Mouse (Mus musculus) forebrain, postnatal 0 days (tissue): ENCODE measurements around the gene Hoxc5. TPM values are rescaled to one million over a fixed set of nuclear protein-coding genes. Genes with fewer than 3 reads are reported as not detected.
A peak's percentile ranks its signal among the peaks of the same experiment; 100 is the strongest.

Source experiments
- ATAC-seq: fragments of 200-750 bp; cut with Nextera tagmentation; 2 replicates; pipeline ENCODE4 v1.8.0; 2017; ENCODE audit warnings: mild to moderate bottlenecking, moderate library complexity
- DNase-seq: peaks from one replicate; pipeline ENCODE4 v3.0.0-alpha.2; 2015
- H3K27ac ChIP-seq: fragments of 300-500 bp; sonication (generic); 2 replicates; pipeline ENCODE4 v1.5.1; 2014; ENCODE audit warnings: low read depth, mild to moderate bottlenecking, antibody characterized with exemption, low read length, moderate library complexity, mixed read lengths
- H3K27me3 ChIP-seq: fragments of 300-500 bp; sonication (generic); 2 replicates; pipeline ENCODE4 v1.6.1; 2014; ENCODE audit warnings: mild to moderate bottlenecking, low read length, mixed read lengths; ENCODE audit not compliant: insufficient read depth
- H3K36me3 ChIP-seq: fragments of 300-500 bp; sonication (generic); 2 replicates; pipeline ENCODE4 v1.6.1; 2014; ENCODE audit warnings: mild to moderate bottlenecking, moderate library complexity; ENCODE audit not compliant: insufficient read depth
- H3K4me1 ChIP-seq: fragments of 300-500 bp; sonication (generic); 2 replicates; pipeline ENCODE4 v1.6.1; 2014; ENCODE audit warnings: antibody characterized with exemption; ENCODE audit not compliant: insufficient read depth
- H3K4me2 ChIP-seq: fragments of 300-500 bp; sonication (generic); 2 replicates; pipeline ENCODE4 v1.6.1; 2014; ENCODE audit warnings: low read depth, mild to moderate bottlenecking, moderate library complexity
- H3K4me3 ChIP-seq: fragments of 300-500 bp; sonication (generic); 2 replicates; pipeline ENCODE4 v1.5.1; 2014; ENCODE audit warnings: low read depth, low read length, mixed read lengths
- H3K9ac ChIP-seq: fragments of 300-500 bp; sonication (generic); 2 replicates; pipeline ENCODE4 v1.6.1; 2014; ENCODE audit warnings: mild to moderate bottlenecking
- H3K9me3 ChIP-seq: fragments of 300-500 bp; sonication (generic); 2 replicates; pipeline ENCODE4 v1.6.1; 2016; ENCODE audit warnings: low read length
- CTCF ChIP-seq: sonication (generic); IDR thresholded peaks from 2 replicates; pipeline ENCODE4 v1.5.1; 2016; ENCODE audit warnings: antibody characterized with exemption, control low read depth, low read depth
- WGBS: fragments of 180-500 bp; shearing (Covaris S2); extraction: QIAGEN DNeasy Blood & Tissue Kit; methylation state at CpG from one replicate; pipeline ENCODE4 v1.1.7; 2014; 5-methylcytosine and 5-hydroxymethylcytosine counted together
- microRNA counts: library from miRNA; unstranded; fragments of <30 nt; microRNA quantifications from one replicate; lab custom pipeline; 2015
- microRNA-seq, 2 experiments: library from miRNA; unstranded; fragments of <30 nt; microRNA quantifications; one replicate each; pipeline ENCODE4; 2016
- polyA plus RNA-seq: library from polyadenylated mRNA; unstranded; fragments of >200 nt; fragmentation: Nextera tagmentation; extraction: Ambion mirVana; gene quantifications from 2 replicates; pipeline ENCODE4 v1.2.1, GENCODE M21; 2015
- total RNA-seq: library from RNA; depleted of rRNA; stranded (reverse); fragments of >200 nt; gene quantifications from 2 replicates; pipeline ENCODE4 v1.2.3, GENCODE M21; 2014; rRNA removed

The Hoxc5 gene
- total and polyA plus RNA-seq, 2 experiments from 2014 or later = not detected

- peaks cover 93% of the 10 kb centered on the region for H3K27me3 ChIP-seq
- no peaks in the 10 kb centered on the region for H3K4me1 ChIP-seq
- no peak overlapping the region for H3K4me2 ChIP-seq
- H3K9me3 ChIP-seq = no peaks in the 10 kb centered on the region
- no peak for TF ChIP-seq CTCF
- H3K4me3 ChIP-seq = no peak overlapping the region
- H3K27ac ChIP-seq = no peak overlapping the region
- H3K9ac ChIP-seq = no peak overlapping the region
- no peaks in the 10 kb centered on the region for H3K36me3 ChIP-seq
- DNase-seq (peak; percentile 35), ATAC-seq (no peak)
- WGBS = 1% methylated on average over 21 of the region's 21 CpGs
These were observed 92.2 kb downstream of the Hoxc5 start for GRCm38 (mm10) chr15:103059393-103059992.

GRCm38 (mm10) chr15:103060021-103060340 is 92.7 kb downstream of the Hoxc5 start:
- Histone ChIP-seq H3K27me3 (peaks cover 93% of the 10 kb centered on the region), H3K36me3 (no peaks in the 10 kb centered on the region), H3K27ac (no peak overlapping the region), H3K9ac (no peak overlapping the region), H3K4me1 (no peaks in the 10 kb centered on the region), H3K4me2 (no peak overlapping the region), H3K4me3 (no peak overlapping the region), H3K9me3 (no peaks in the 10 kb centered on the region)
- WGBS = 5% methylated on average over 11 of the region's 11 CpGs
- ATAC-seq = no peak
- no peak for TF ChIP-seq CTCF
- no peak for DNase-seq

- no peak for TF ChIP-seq CTCF
- Histone ChIP-seq H3K36me3 (no peaks in the 10 kb centered on the region), H3K27ac (no peak overlapping the region), H3K4me2 (no peak overlapping the region), H3K9me3 (no peaks in the 10 kb centered on the region), H3K9ac (no peak overlapping the region), H3K4me3 (no peak overlapping the region), H3K27me3 (peaks cover 93% of the 10 kb centered on the region), H3K4me1 (no peaks in the 10 kb centered on the region)
- 3% methylated on average over 36 of the region's 36 CpGs for WGBS
- ATAC-seq (no peak), DNase-seq (peak; percentile 31)
These were observed 93.3 kb downstream of the Hoxc5 start for GRCm38 (mm10) chr15:103060341-103061130.

- DNase-seq = peak; percentile 25
- Histone ChIP-seq H3K36me3 (no peaks in the 10 kb centered on the region), H3K27me3 (peaks cover 93% of the 10 kb centered on the region), H3K9ac (no peak overlapping the region), H3K27ac (no peak overlapping the region), H3K4me3 (no peak overlapping the region), H3K4me2 (no peak overlapping the region), H3K4me1 (no peaks in the 10 kb centered on the region), H3K9me3 (no peaks in the 10 kb centered on the region)
- ATAC-seq = no peak
- 2% methylated on average over 30 of the region's 30 CpGs for WGBS
- TF ChIP-seq CTCF = no peak
These were observed 94.0 kb downstream of the Hoxc5 start for GRCm38 (mm10) chr15:103061131-103061825.

- Histone ChIP-seq H3K4me3 (no peak overlapping the region), H3K36me3 (no peaks in the 10 kb centered on the region), H3K9me3 (no peaks in the 10 kb centered on the region), H3K27ac (no peak overlapping the region), H3K4me1 (no peaks in the 10 kb centered on the region), H3K9ac (no peak overlapping the region), H3K4me2 (no peak overlapping the region), H3K27me3 (peaks cover 92% of the 10 kb centered on the region)
- no peak for ATAC-seq
- WGBS = 4% methylated on average over 2 of the region's 2 CpGs
- no peak for TF ChIP-seq CTCF
- DNase-seq = no peak
These were observed 94.7 kb downstream of the Hoxc5 start for GRCm38 (mm10) chr15:103061988-103062387.

GRCm38 (mm10) chr15:103065642-103066041 is 98.4 kb downstream of the Hoxc5 start:
- H3K36me3 ChIP-seq = no peaks in the 10 kb centered on the region
- WGBS = 42% methylated on average over 7 of the region's 7 CpGs
- no peaks in the 10 kb centered on the region for H3K4me1 ChIP-seq
- no peak overlapping the region for H3K4me3 ChIP-seq
- DNase-seq (no peak), ATAC-seq (no peak)
- no peak overlapping the region for H3K9ac ChIP-seq
- H3K27ac ChIP-seq = no peak overlapping the region
- H3K27me3 ChIP-seq = peaks cover 96% of the 10 kb centered on the region
- H3K9me3 ChIP-seq = no peaks in the 10 kb centered on the region
- TF ChIP-seq CTCF = no peak
- H3K4me2 ChIP-seq = no peak overlapping the region

MicroRNAs encoded within 50 kb of the gene (microRNA counts, 519-probe panel; counts per million panel counts)
- microRNA mmu-miR-615-3p (lab: Ali Mortazavi, UCI) (not detected), microRNA mmu-miR-615-5p (lab: Ali Mortazavi, UCI) (not detected)

Small RNA genes lying within 50 kb of the gene (microRNA-seq; reads per million reads assigned to microRNA genes)
- gene Mir196a-2 = 0 to 1.7 reads per million in 2 experiments
- gene Mir615 = 4.3 to 7.0 reads per million in 2 experiments

Other genes with a start within 250 kb of the Hoxc5 start
- 42.6 and 47.1 TPM in 2 replicates for gene Calcoco1, start 245.3 kb upstream of the Hoxc5 start, total RNA-seq
- gene Calcoco1, start 245.3 kb upstream of the Hoxc5 start, polyA plus RNA-seq = 33.5 and 36.9 TPM in 2 replicates
- gene Hoxc13, start 46.3 kb upstream of the Hoxc5 start, total RNA-seq = not detected in 2 replicates
- not detected in 2 replicates for gene Hoxc13, start 46.3 kb upstream of the Hoxc5 start, polyA plus RNA-seq
- gene Hoxc12, start 30.7 kb upstream of the Hoxc5 start, total RNA-seq = not detected in 2 replicates
- gene Hoxc12, start 30.7 kb upstream of the Hoxc5 start, polyA plus RNA-seq = not detected in 2 replicates
- not detected in 2 replicates for gene Hoxc11, start 13.0 kb upstream of the Hoxc5 start, total RNA-seq
- not detected in 2 replicates for gene Hoxc11, start 13.0 kb upstream of the Hoxc5 start, polyA plus RNA-seq
- not detected in 2 replicates for gene Hoxc10, start 647 bp upstream of the Hoxc5 start, total RNA-seq
- gene Hoxc10, start 647 bp upstream of the Hoxc5 start, polyA plus RNA-seq = not detected in 2 replicates
- gene Hoxc9, start 9.0 kb downstream of the Hoxc5 start, total RNA-seq = not detected in 2 replicates
- not detected in 2 replicates for gene Hoxc9, start 9.0 kb downstream of the Hoxc5 start, polyA plus RNA-seq
- not detected in 2 replicates for gene Hoxc8, start 23.2 kb downstream of the Hoxc5 start, total RNA-seq
- not detected in 2 replicates for gene Hoxc8, start 23.2 kb downstream of the Hoxc5 start, polyA plus RNA-seq
- not detected in 2 replicates for gene Hoxc6, start 30.8 kb downstream of the Hoxc5 start, total RNA-seq
- gene Hoxc6, start 30.8 kb downstream of the Hoxc5 start, polyA plus RNA-seq = not detected in 2 replicates
- gene Hoxc4, start 51.5 kb downstream of the Hoxc5 start, total RNA-seq = not detected in 2 replicates
- not detected in 2 replicates for gene Hoxc4, start 51.5 kb downstream of the Hoxc5 start, polyA plus RNA-seq
- 34.0 and 34.4 TPM in 2 replicates for gene Smug1, start 199.6 kb downstream of the Hoxc5 start, total RNA-seq
- gene Smug1, start 199.6 kb downstream of the Hoxc5 start, polyA plus RNA-seq = 14.6 and 18.5 TPM in 2 replicates